Mouse (Mus musculus) myocyte (in vitro differentiated cells): Measurements from ENCODE around the gene Ybx2.

ENCODE experiments used
- POLR2A ChIP-seq: IDR thresholded peaks from one replicate; pipeline ENCODE4 v1.6.1; 2011; ENCODE audit warnings: low read depth, mild to moderate bottlenecking, control low read depth, moderate library complexity; ENCODE audit not compliant: insufficient read length
- POLR2AphosphoS2 ChIP-seq: IDR thresholded peaks from one replicate; pipeline ENCODE4 v1.6.1; 2011; ENCODE audit warnings: low read depth, control low read depth; ENCODE audit not compliant: insufficient read length

DNA sequence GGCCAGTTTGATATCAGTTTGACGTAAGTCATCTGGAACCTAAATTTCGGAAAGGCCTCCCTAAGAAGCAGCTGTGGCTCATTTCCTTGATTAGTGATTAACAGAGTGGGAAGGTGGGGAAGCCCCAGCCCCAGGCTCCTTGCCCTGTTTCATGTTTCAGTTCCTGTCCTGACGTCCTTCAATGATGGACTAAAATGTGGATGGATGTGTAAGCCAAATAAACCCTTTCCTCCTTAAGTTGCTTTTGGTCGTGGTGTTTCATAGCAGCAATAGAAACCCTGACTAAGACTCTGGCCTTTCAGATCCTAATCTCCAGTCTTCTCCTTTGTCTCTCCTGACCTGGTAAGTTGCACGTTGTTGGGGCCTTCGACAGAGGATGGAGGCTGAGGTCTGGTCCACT is 34.6 kb downstream of the Ybx2 start:
- TF ChIP-seq POLR2A: no peak
- no peak for TF ChIP-seq POLR2AphosphoS2
